Mouse (Mus musculus): ENCODE data around the gene Gm4969. TPM values are rescaled to one million over a fixed set of nuclear protein-coding genes. Genes with fewer than 3 reads are reported as not detected.

Gene Gm4969
- polyA plus RNA-seq, 1 experiment = 1.4 TPM

Other genes with a start within 250 kb of the Gm4969 start
- 17.5 and 20.5 TPM in 2 replicates for gene Pglyrp1, start 247.0 kb downstream of the Gm4969 start, polyA plus RNA-seq (2012; rRNA removed)
- 11.7 and 15.4 TPM in 2 replicates for gene Ccdc61, start 208.0 kb downstream of the Gm4969 start, polyA plus RNA-seq (2012; rRNA removed)
- gene Nova2, start 192.5 kb downstream of the Gm4969 start, polyA plus RNA-seq (2012; rRNA removed) = 25.0 and 27.0 TPM in 2 replicates
- 2.9 and 4.1 TPM in 2 replicates for gene Nanos2, start 131.0 kb downstream of the Gm4969 start, polyA plus RNA-seq (2012; rRNA removed)
- gene Mypop, start 127.1 kb downstream of the Gm4969 start, polyA plus RNA-seq (2012; rRNA removed) = 39.9 and 46.2 TPM in 2 replicates
- gene Irf2bp1, start 114.3 kb downstream of the Gm4969 start, polyA plus RNA-seq (2012; rRNA removed) = 29.0 and 30.5 TPM in 2 replicates
- gene Foxa3, start 94.8 kb downstream of the Gm4969 start, polyA plus RNA-seq (2012; rRNA removed) = not detected in 2 replicates
- 118 and 120 TPM in 2 replicates for gene Sympk, start 94.0 kb downstream of the Gm4969 start, polyA plus RNA-seq (2012; rRNA removed)
- 0.14 and 0.17 TPM in 2 replicates for gene Rsph6a, start 63.7 kb downstream of the Gm4969 start, polyA plus RNA-seq (2012; rRNA removed)
- gene Dmwd, start 42.1 kb downstream of the Gm4969 start, polyA plus RNA-seq (2012; rRNA removed) = 174 and 178 TPM in 2 replicates
- gene Dmpk, start 34.5 kb downstream of the Gm4969 start, polyA plus RNA-seq (2012; rRNA removed) = 50.3 and 59.6 TPM in 2 replicates
- 5.4 and 5.7 TPM in 2 replicates for gene Six5, start 23.8 kb downstream of the Gm4969 start, polyA plus RNA-seq (2012; rRNA removed)
- 8.4 and 9.0 TPM in 2 replicates for gene Fbxo46, start 1.5 kb upstream of the Gm4969 start, polyA plus RNA-seq (2012; rRNA removed)
- 15.3 and 16.7 TPM in 2 replicates for gene Qpctl, start 30.9 kb upstream of the Gm4969 start, polyA plus RNA-seq (2012; rRNA removed)
- 70.7 and 83.9 TPM in 2 replicates for gene Snrpd2, start 31.4 kb upstream of the Gm4969 start, polyA plus RNA-seq (2012; rRNA removed)
- 11.0 and 11.9 TPM in 2 replicates for gene Gipr, start 47.8 kb upstream of the Gm4969 start, polyA plus RNA-seq (2012; rRNA removed)
- gene Eml2, start 58.1 kb upstream of the Gm4969 start, polyA plus RNA-seq (2012; rRNA removed) = 134 and 136 TPM in 2 replicates
- gene Gpr4, start 94.2 kb upstream of the Gm4969 start, polyA plus RNA-seq (2012; rRNA removed) = 7.4 and 7.7 TPM in 2 replicates
- 40.9 and 41.0 TPM in 2 replicates for gene Opa3, start 110.0 kb upstream of the Gm4969 start, polyA plus RNA-seq (2012; rRNA removed)
- 22.2 and 24.9 TPM in 2 replicates for gene Vasp, start 153.4 kb upstream of the Gm4969 start, polyA plus RNA-seq (2012; rRNA removed)
- gene Ppm1n, start 161.7 kb upstream of the Gm4969 start, polyA plus RNA-seq (2012; rRNA removed) = 0.48 and 0.62 TPM in 2 replicates
- gene Rtn2, start 164.3 kb upstream of the Gm4969 start, polyA plus RNA-seq (2012; rRNA removed) = 128 and 135 TPM in 2 replicates
- gene Fosb, start 191.7 kb upstream of the Gm4969 start, polyA plus RNA-seq (2012; rRNA removed) = 6.3 and 22.4 TPM in 2 replicates
- gene Ercc1, start 226.4 kb upstream of the Gm4969 start, polyA plus RNA-seq (2012; rRNA removed) = 49.9 and 53.6 TPM in 2 replicates
- 12.7 and 15.2 TPM in 2 replicates for gene Cd3eap, start 241.1 kb upstream of the Gm4969 start, polyA plus RNA-seq (2012; rRNA removed)
- 5.3 and 5.5 TPM in 2 replicates for gene Ppp1r13l, start 241.4 kb upstream of the Gm4969 start, polyA plus RNA-seq (2012; rRNA removed)